Mouse (Mus musculus): ENCODE results near the gene Esrrg. TPM values are rescaled to one million over a fixed set of nuclear protein-coding genes. Genes with fewer than 3 reads are reported as not detected.

Gene Esrrg
- polyA plus RNA-seq, 1 experiment from 2014 or later = 27.1 TPM

- Histone ChIP-seq H3K36me3 (no peaks in the 10 kb centered on the region), H3K9me3 (replicated peaks) (no peaks in the 10 kb centered on the region), H3K4me3 (replicated peaks) (no peak overlapping the region), H3K4me1 (no peaks in the 10 kb centered on the region), H3K4me2 (no peak overlapping the region), H3K27me3 (no peaks in the 10 kb centered on the region), H3K9ac (no peak overlapping the region), H3K27ac (no peak overlapping the region)
- ATAC-seq (replicated peaks; ENCODE audit: low FRiP score) = no peak
- WGBS = 63% methylated on average over 8 of the region's 8 CpGs
Observed at GRCm38 (mm10) chr1:187872208-187872607, 263.6 kb downstream of the Esrrg start.

DNA sequence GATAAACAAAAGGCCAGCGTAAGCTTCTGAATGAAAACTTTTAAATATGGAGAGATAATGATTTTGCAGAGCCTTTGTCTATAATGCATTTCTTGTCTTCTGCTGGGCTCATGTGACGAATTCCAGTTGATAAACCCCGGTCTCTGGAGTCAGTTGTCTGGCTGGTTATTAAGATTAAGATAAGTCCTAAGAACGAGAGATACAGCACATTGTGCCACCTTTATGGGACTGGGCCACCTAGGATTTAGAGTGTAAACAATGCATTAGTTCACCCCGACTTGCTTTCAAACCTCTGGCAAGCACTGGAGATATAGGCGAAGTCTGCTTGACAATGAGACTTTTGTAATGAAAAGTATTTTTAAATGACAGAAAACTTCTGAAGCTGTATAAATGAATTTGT, 264.2 kb downstream of the Esrrg start:
- no peak overlapping the region for H3K27ac ChIP-seq
- H3K36me3 ChIP-seq = no peaks in the 10 kb centered on the region
- H3K9ac ChIP-seq = no peak overlapping the region
- ATAC-seq (replicated peaks; ENCODE audit: low FRiP score) = no peak
- no peaks in the 10 kb centered on the region for H3K9me3 ChIP-seq (replicated peaks)
- no peaks in the 10 kb centered on the region for H3K27me3 ChIP-seq
- H3K4me3 ChIP-seq (replicated peaks) = no peak overlapping the region
- H3K4me2 ChIP-seq = no peak overlapping the region
- 70% methylated on average over 6 of the region's 6 CpGs for WGBS
- H3K4me1 ChIP-seq = no peaks in the 10 kb centered on the region

GRCm38 (mm10) chr1:187873770-187874169, 265.2 kb downstream of the Esrrg start:
- no peaks in the 10 kb centered on the region for H3K36me3 ChIP-seq
- no peaks in the 10 kb centered on the region for H3K4me1 ChIP-seq
- H3K27me3 ChIP-seq = no peaks in the 10 kb centered on the region
- 77% methylated on average over 2 of the region's 2 CpGs for WGBS
- H3K9me3 ChIP-seq (replicated peaks) = no peaks in the 10 kb centered on the region
- no peak for ATAC-seq (replicated peaks; ENCODE audit: low FRiP score)
- H3K4me2 ChIP-seq = no peak overlapping the region
- H3K9ac ChIP-seq = no peak overlapping the region
- no peak overlapping the region for H3K27ac ChIP-seq
- H3K4me3 ChIP-seq (replicated peaks) = no peak overlapping the region

DNA sequence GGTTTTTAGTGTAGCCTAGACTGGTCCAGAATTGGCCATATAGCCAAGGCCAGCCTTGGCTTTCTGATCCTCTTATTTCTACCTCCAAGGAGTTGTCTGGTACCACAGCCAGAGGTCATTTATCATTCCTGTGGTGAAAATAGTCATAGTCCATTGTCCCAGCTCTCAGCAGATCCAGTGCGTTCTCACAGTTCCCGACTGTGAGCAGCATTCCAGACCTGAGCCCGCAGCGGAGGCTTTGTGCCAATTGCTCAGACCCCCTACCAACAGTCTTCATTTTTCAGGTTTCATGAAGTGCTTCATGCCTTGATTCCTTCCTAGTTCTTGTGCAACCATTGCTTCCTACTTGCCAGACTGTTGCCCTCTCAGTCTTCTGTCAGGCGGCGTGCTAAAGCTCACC, 278.7 kb downstream of the Esrrg start:
- 92% methylated on average over 6 of the region's 6 CpGs for WGBS
- no peak overlapping the region for H3K4me2 ChIP-seq
- H3K9ac ChIP-seq = no peak overlapping the region
- no peaks in the 10 kb centered on the region for H3K36me3 ChIP-seq
- no peaks in the 10 kb centered on the region for H3K27me3 ChIP-seq
- no peak overlapping the region for H3K4me3 ChIP-seq (replicated peaks)
- no peak overlapping the region for H3K27ac ChIP-seq
- ATAC-seq (replicated peaks; ENCODE audit: low FRiP score) = no peak
- no peaks in the 10 kb centered on the region for H3K4me1 ChIP-seq
- H3K9me3 ChIP-seq (replicated peaks) = no peaks in the 10 kb centered on the region

GRCm38 (mm10) chr1:187888142-187888541, 279.6 kb downstream of the Esrrg start:
- H3K4me3 ChIP-seq (replicated peaks) = no peak overlapping the region
- ATAC-seq (replicated peaks; ENCODE audit: low FRiP score) = no peak
- H3K9me3 ChIP-seq (replicated peaks) = no peaks in the 10 kb centered on the region
- WGBS = 74% methylated on average over 8 of the region's 8 CpGs
- no peaks in the 10 kb centered on the region for H3K36me3 ChIP-seq
- H3K27ac ChIP-seq = no peak overlapping the region
- H3K4me2 ChIP-seq = no peak overlapping the region
- no peaks in the 10 kb centered on the region for H3K4me1 ChIP-seq
- H3K9ac ChIP-seq = no peak overlapping the region
- no peaks in the 10 kb centered on the region for H3K27me3 ChIP-seq

DNA sequence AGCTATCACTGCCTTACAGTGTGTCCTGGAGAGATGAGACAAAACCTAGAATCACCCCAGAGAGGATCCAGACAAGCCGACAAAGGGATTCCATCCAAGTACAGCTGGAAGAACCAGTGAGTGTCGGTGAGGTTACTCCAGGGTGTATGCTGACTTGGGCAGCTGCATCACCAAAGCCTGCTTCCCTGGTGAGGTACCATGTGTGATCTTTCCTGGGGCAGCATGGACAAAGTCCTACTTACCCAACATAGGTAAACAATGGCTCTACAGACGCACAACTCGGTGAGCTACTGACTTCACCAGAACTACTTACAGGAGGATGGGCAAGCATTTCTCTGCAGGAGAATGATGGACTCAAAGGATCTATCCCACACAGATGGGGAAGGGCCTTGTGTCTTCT, 280.5 kb downstream of the Esrrg start:
- Histone ChIP-seq H3K27ac (no peak overlapping the region), H3K4me2 (no peak overlapping the region), H3K36me3 (no peaks in the 10 kb centered on the region), H3K4me1 (no peaks in the 10 kb centered on the region), H3K9me3 (replicated peaks) (no peaks in the 10 kb centered on the region), H3K27me3 (no peaks in the 10 kb centered on the region), H3K9ac (no peak overlapping the region), H3K4me3 (replicated peaks) (no peak overlapping the region)
- no peak for ATAC-seq (replicated peaks; ENCODE audit: low FRiP score)
- 91% methylated on average over 4 of the region's 4 CpGs for WGBS

DNA sequence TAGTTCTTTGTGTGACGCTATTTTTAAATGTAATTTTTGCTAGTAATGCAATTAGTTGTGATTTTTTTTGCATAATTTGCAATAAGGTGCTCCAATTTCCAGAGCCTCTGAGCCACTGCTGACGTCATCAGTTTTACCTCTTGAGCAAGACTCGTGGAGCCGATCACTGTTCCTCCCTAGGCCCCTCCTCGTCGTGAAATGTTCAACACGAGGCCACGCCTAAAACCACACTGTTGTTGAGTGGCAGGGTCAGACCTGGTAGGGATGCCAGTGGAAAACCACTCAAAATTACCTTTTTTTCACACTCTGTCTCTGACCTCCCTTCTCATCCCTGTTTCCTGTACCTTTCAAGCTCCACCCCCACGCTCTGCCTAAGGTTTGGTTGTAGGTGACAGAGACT, 282.7 kb downstream of the Esrrg start:
- H3K4me3 ChIP-seq (replicated peaks) = no peak overlapping the region
- no peak overlapping the region for H3K27ac ChIP-seq
- no peak for ATAC-seq (replicated peaks; ENCODE audit: low FRiP score)
- H3K9ac ChIP-seq = no peak overlapping the region
- no peaks in the 10 kb centered on the region for H3K27me3 ChIP-seq
- no peaks in the 10 kb centered on the region for H3K36me3 ChIP-seq
- no peak overlapping the region for H3K4me2 ChIP-seq
- H3K9me3 ChIP-seq (replicated peaks) = no peaks in the 10 kb centered on the region
- 84% methylated on average over 9 of the region's 9 CpGs for WGBS
- 0 out of 2 replicates have a peak, but pooled peaks cover 5% of the 10 kb centered on the region for H3K4me1 ChIP-seq

GRCm38 (mm10) chr1:187895459-187895858, 286.9 kb downstream of the Esrrg start:
- WGBS = 18% methylated on average over 1 of the region's 1 CpGs
- Histone ChIP-seq H3K36me3 (no peaks in the 10 kb centered on the region), H3K9ac (no peak overlapping the region), H3K4me2 (no peak overlapping the region), H3K27ac (no peak overlapping the region), H3K9me3 (replicated peaks) (no peaks in the 10 kb centered on the region), H3K4me1 (peaks cover 16% of the 10 kb centered on the region), H3K27me3 (no peaks in the 10 kb centered on the region), H3K4me3 (replicated peaks) (no peak overlapping the region)
- ATAC-seq (replicated peaks; ENCODE audit: low FRiP score) = 0 out of 2 replicates have a peak, but pooled peaks have one; percentile 33

- H3K4me1 ChIP-seq = peaks cover 24% of the 10 kb centered on the region
- 46% methylated on average over 3 of the region's 3 CpGs for WGBS
Observed at GRCm38 (mm10) chr1:187896291-187896690, 287.7 kb downstream of the Esrrg start.

DNA sequence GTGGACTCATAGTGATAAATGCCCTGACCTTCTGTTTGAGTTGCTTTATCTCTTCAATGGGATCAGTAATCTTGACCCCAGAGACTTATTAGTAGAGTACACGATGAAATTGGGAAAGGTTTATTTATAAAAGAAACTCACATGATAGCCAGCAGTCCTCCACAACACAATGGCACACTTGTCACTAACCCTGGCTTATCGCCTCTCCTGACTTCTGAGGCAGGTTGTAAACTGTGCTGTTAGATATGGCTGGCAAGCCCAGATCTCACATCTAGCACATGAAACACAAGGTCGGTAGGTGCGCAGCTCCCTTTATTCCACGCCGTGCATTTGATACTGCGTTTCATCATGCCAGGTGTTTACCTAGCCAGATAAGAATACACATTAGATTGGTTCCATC, 288.3 kb downstream of the Esrrg start:
- Histone ChIP-seq H3K27me3 (no peaks in the 10 kb centered on the region), H3K4me2 (no peak overlapping the region), H3K27ac (no peak overlapping the region), H3K36me3 (no peaks in the 10 kb centered on the region), H3K9me3 (replicated peaks) (no peaks in the 10 kb centered on the region), H3K4me3 (replicated peaks) (no peak overlapping the region), H3K9ac (no peak overlapping the region), H3K4me1 (peaks cover 30% of the 10 kb centered on the region)
- no peak for ATAC-seq (replicated peaks; ENCODE audit: low FRiP score)
- 88% methylated on average over 7 of the region's 7 CpGs for WGBS

More at GRCm38 (mm10) chr1:187896291-187896690, 287.7 kb downstream of the Esrrg start:
- Histone ChIP-seq H3K9ac (no peak overlapping the region), H3K27me3 (no peaks in the 10 kb centered on the region), H3K4me2 (no peak overlapping the region), H3K27ac (no peak overlapping the region), H3K4me3 (replicated peaks) (no peak overlapping the region), H3K36me3 (no peaks in the 10 kb centered on the region), H3K9me3 (replicated peaks) (no peaks in the 10 kb centered on the region)
- ATAC-seq (replicated peaks; ENCODE audit: low FRiP score) = no peak

DNA sequence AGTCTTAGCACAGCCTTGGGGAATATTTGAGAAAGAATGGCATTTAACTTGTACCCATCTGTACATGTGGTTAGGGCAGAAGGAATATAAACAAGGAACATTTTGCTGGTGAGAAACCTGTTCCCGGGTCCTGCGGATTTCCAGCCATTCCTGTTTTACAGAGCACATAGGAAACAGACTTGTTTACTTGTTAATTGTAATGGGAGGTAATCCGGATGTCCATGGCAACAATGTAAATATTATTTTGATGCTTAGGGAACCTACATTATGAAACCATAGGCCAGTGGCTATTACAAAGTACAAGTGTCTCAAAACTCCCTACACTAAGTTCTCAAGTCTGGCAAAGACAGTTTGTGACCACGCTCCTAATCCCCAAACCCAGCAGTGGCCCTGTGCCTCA, 290.9 kb downstream of the Esrrg start:
- H3K4me2 ChIP-seq = no peak overlapping the region
- H3K4me3 ChIP-seq (replicated peaks) = no peak overlapping the region
- H3K9ac ChIP-seq = no peak overlapping the region
- H3K4me1 ChIP-seq = peaks cover 36% of the 10 kb centered on the region
- no peaks in the 10 kb centered on the region for H3K9me3 ChIP-seq (replicated peaks)
- H3K27me3 ChIP-seq = no peaks in the 10 kb centered on the region
- ATAC-seq (replicated peaks; ENCODE audit: low FRiP score) = no peak
- 79% methylated on average over 4 of the region's 4 CpGs for WGBS
- no peak overlapping the region for H3K27ac ChIP-seq
- H3K36me3 ChIP-seq = no peaks in the 10 kb centered on the region

DNA sequence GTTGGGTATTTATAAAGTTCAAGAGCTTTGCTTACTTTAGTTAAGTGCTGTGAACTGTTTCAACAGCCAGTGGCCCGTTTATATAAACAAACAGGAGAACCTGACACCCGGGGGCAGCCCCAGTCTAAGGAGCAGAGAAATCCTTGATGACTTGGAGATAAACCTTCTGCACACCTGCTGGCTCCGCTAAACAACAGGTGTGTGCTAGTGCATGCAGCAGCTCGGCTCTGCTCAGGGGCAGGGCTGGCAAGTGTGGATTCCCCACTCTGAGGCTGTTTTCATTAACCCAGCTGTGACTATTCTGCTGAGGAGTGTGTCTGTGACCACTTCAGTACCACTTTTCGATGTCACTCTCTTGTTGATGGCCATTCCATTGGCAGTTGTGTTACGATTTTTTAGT, 292.2 kb downstream of the Esrrg start:
- peak; percentile 77 for ATAC-seq (replicated peaks; ENCODE audit: low FRiP score)
- no peaks in the 10 kb centered on the region for H3K9me3 ChIP-seq (replicated peaks)
- H3K27ac ChIP-seq = no peak overlapping the region
- no peaks in the 10 kb centered on the region for H3K27me3 ChIP-seq
- no peak overlapping the region for H3K4me2 ChIP-seq
- no peaks in the 10 kb centered on the region for H3K36me3 ChIP-seq
- peaks cover 31% of the 10 kb centered on the region for H3K4me1 ChIP-seq
- WGBS = 30% methylated on average over 6 of the region's 6 CpGs
- no peak overlapping the region for H3K4me3 ChIP-seq (replicated peaks)
- H3K9ac ChIP-seq = no peak overlapping the region

DNA sequence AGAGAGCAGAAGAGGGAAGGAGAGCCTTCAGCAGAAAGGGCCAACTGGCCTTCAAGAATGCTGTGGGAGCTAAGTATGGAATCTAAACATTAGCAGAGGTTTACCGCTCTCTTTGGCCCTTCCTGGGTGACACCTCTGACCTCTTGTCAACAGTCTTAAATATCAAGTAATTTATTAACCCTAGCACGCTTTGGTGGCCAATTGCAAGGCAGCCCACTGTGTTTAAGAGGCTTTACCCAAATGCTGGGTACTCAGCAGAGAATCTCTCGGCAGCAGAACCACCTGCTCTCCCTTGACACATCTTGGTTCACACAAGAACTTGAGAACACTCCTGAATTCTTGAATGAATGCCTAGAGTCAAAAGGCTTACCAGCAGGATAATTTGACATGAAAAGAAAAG, 293.6 kb downstream of the Esrrg start:
- Histone ChIP-seq H3K9ac (no peak overlapping the region), H3K27me3 (no peaks in the 10 kb centered on the region), H3K9me3 (replicated peaks) (no peaks in the 10 kb centered on the region), H3K27ac (0 out of 2 replicates have a peak overlapping the region, but pooled peaks have one; percentile 3), H3K4me1 (peaks cover 31% of the 10 kb centered on the region), H3K4me2 (no peak overlapping the region), H3K4me3 (replicated peaks) (no peak overlapping the region), H3K36me3 (no peaks in the 10 kb centered on the region)
- ATAC-seq (replicated peaks; ENCODE audit: low FRiP score) = peak; percentile 55
- 9% methylated on average over 3 of the region's 3 CpGs for WGBS
